ENCODE assay signal across 18 mouse cellular contexts in the genomic region with DNA sequence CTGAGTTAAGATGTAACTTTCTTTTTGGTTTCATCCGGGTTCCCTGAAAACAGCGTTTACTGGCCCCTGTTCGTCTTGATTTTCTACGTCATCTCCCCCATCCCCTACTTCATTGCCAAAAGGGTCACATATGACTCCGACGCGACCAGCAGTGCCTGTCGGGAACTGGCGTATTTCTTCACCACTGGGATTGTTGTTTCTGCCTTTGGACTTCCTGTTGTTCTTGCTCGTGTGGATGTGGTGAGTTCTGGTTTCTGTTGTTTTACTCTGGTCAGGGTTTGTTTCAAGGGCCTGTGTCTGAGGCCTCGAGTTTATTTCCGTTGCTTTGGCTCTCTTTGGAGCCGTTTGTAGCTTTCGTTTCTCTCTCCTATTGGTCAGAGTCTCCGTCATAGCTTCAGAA. TPM values are rescaled to one million over a fixed set of nuclear protein-coding genes. Genes with fewer than 3 reads are reported as not detected.
DNase-seq lines count a peak whose midpoint lies in the region; ATAC-seq and TF ChIP-seq lines count a peak whose summit lies in the region.
"Had no signal": no experiment of that assay in that cellular context is flagged by ENCODE, and none has a peak within 500 bp of the region (broad histone marks: within the 10 kb centered on the region; RNA-seq: fewer than 3 reads in every experiment).

No protein-coding gene starts in this region.

- peak overlapping the region; percentile 60 for H3K27ac ChIP-seq in brown adipose tissue, adult 24 weeks (replicated peaks; ENCODE audit: low read depth, low read length)
- H3K27ac ChIP-seq in liver, embryonic 13.5 days: peak overlapping the region; percentile 90
- H3K27ac ChIP-seq: heart, embryonic 15.5 days; hindbrain, embryonic 15.5 days; lung, embryonic 15.5 days; midbrain, embryonic 10.5 days had no signal

- peak overlapping the region; percentile 49; the same call in 1 of the 2 replicates for H3K4me3 ChIP-seq in G1E (ENCODE audit: low read depth, low read length)
- no peak overlapping the region; the same call in 1 of the 2 replicates for H3K4me3 ChIP-seq in brown adipose tissue, adult 24 weeks (ENCODE audit: insufficient read depth, low read depth, low read length)
- no peak overlapping the region for H3K4me3 ChIP-seq in liver, embryonic 13.5 days (replicated peaks)
- H3K4me3 ChIP-seq: heart, embryonic 15.5 days; hindbrain, embryonic 15.5 days; lung, embryonic 15.5 days; midbrain, embryonic 10.5 days had no signal

- no peaks in the 10 kb centered on the region for H3K27me3 ChIP-seq in G1E (ENCODE audit: insufficient read depth, low read length)
- H3K27me3 ChIP-seq in liver, embryonic 13.5 days: no peaks in the 10 kb centered on the region
- H3K27me3 ChIP-seq: heart, embryonic 15.5 days; hindbrain, embryonic 15.5 days; lung, embryonic 15.5 days had no signal

- peaks cover 79% of the 10 kb centered on the region for H3K36me3 ChIP-seq in G1E (replicated peaks)
- H3K36me3 ChIP-seq in liver, embryonic 13.5 days: peaks cover 50% of the 10 kb centered on the region

- peaks cover 67% of the 10 kb centered on the region for H3K4me1 ChIP-seq in G1E (ENCODE audit: insufficient read depth, low read depth, low read length)
- H3K4me1 ChIP-seq in brown adipose tissue, adult 24 weeks (ENCODE audit: control insufficient read depth, insufficient read depth, insufficient read length, low read length): no peaks in the 10 kb centered on the region
- peaks cover 66% of the 10 kb centered on the region for H3K4me1 ChIP-seq in liver, embryonic 13.5 days (replicated peaks)
- H3K4me1 ChIP-seq: heart, embryonic 15.5 days; hindbrain, embryonic 15.5 days; lung, embryonic 15.5 days; midbrain, embryonic 10.5 days had no signal

- peak; percentile 17 to 60 for DNase-seq in kidney, postnatal 25 days
- DNase-seq in kidney, adult 8-10 months: no peak
- no peak for DNase-seq in G1E (ENCODE audit: low spot score)
- DNase-seq in liver, embryonic 13.5 days: no peak
- DNase-seq in left cerebral cortex, postnatal 25 days (ENCODE audit: low spot score in 2 of 2): no peak
- DNase-seq in natural killer cell, adult 2 months (ENCODE audit: low spot score in 2 of 2): no peak
- DNase-seq: adrenal gland, postnatal 25 days; cerebellum, postnatal 36 days; retina, postnatal 1 day; thymus, postnatal 14 days had no signal

- no peak for ATAC-seq in G1E (ENCODE audit: extremely low read depth, insufficient number of reproducible peaks, low FRiP score, poor library complexity, severe bottlenecking)
- no peak for ATAC-seq in liver, embryonic 13.5 days (ENCODE audit: low read depth)
- ATAC-seq: CD4-positive, CD25-positive, alpha-beta regulatory T cell, adult 4 months; forebrain, embryonic 16.5 days; intestine, postnatal 0 days had no signal

- no peak for TF ChIP-seq CTCF in G1E (IDR thresholded peaks at IDR 0.05; ENCODE audit: low read depth, low read length)

- H3K9ac ChIP-seq in liver, embryonic 13.5 days: peak overlapping the region; percentile 23; the same call in 1 of the 2 replicates
- H3K9ac ChIP-seq: heart, embryonic 15.5 days; hindbrain, embryonic 15.5 days; lung, embryonic 15.5 days had no signal

- 73% methylated on average over 15 of the region's 15 CpGs for WGBS in liver, embryonic 13.5 days (ENCODE audit: insufficient replicate concordance)

- H3K9me3 ChIP-seq in G1E (replicated peaks): no peaks in the 10 kb centered on the region
- H3K9me3 ChIP-seq in liver, embryonic 13.5 days (replicated peaks): no peaks in the 10 kb centered on the region
- H3K9me3 ChIP-seq: heart, embryonic 15.5 days; hindbrain, embryonic 15.5 days; lung, embryonic 15.5 days; midbrain, embryonic 10.5 days had no signal

- peak overlapping the region; percentile 26 for H3K4me2 ChIP-seq in liver, embryonic 13.5 days
- H3K4me2 ChIP-seq: heart, embryonic 15.5 days; hindbrain, embryonic 15.5 days; lung, embryonic 15.5 days had no signal

- intact Hi-C loops in left cerebral cortex, postnatal 25 days (cut with DNase I): no loop called here

RNA-seq across cellular contexts. Expression of gene Leprot, which starts 8.5 kb away (rescaled TPM):
- total RNA-seq in G1E (2014; fragmentation: Nextera tagmentation): 36.8 and 44.3 TPM in 2 replicates
- 121 and 129 TPM in 2 replicates for total RNA-seq in G1E (2017)
- 6.1 and 10.4 TPM in 2 replicates for polyA plus RNA-seq in G1E (2012)
- 36.0 and 36.4 TPM in 2 replicates for polyA plus RNA-seq in brown adipose tissue, adult 24 weeks (2012; ENCODE audit: insufficient read depth, insufficient read length, missing spikeins)
- polyA plus RNA-seq in liver, embryonic 13.5 days (2015; fragmentation: Nextera tagmentation; extraction: Ambion mirVana): 50.8 and 57.5 TPM in 2 replicates
- total RNA-seq in left cerebral cortex, postnatal 25 days (2021): 10 to 100 TPM; 26.4 to 27.8 TPM

Comparison
In these comparisons a context has a peak if more than half of its experiments do, and no peak if none do; other contexts are left out.
1. DNase-seq: peak in kidney, postnatal 25 days (2 of 2); none in kidney, adult 8-10 months (0 of 2), G1E (single experiment), liver, embryonic 13.5 days (single experiment), left cerebral cortex, postnatal 25 days (0 of 2) and natural killer cell, adult 2 months (0 of 2).